Mouse (Mus musculus) thymus, adult 2 months (tissue): ENCODE measurements around the gene Znhit3.

Source experiments
- CTCF ChIP-seq: fragments of 200-500 bp; IDR thresholded peaks from 2 replicates; pipeline ENCODE4 v1.5.1; 2012; ENCODE audit warnings: mild to moderate bottlenecking, control low read depth, low read length, moderate library complexity, borderline replicate concordance; ENCODE audit not compliant: control insufficient read depth, poor library complexity, insufficient read depth; ENCODE audit errors: extremely low read depth
- POLR2A ChIP-seq: fragments of 200-500 bp; IDR thresholded peaks from 2 replicates; pipeline ENCODE4 v1.6.1; 2012; ENCODE audit warnings: mild to moderate bottlenecking, low read length, control low read depth, moderate library complexity; ENCODE audit not compliant: control insufficient read depth, poor library complexity, insufficient read depth; ENCODE audit errors: extremely low read depth

- TF ChIP-seq CTCF (no peak), POLR2A (no peak)
Observed at GRCm38 (mm10) chr11:84961571-84961970, 45.4 kb upstream of the Znhit3 start.
